Mouse (Mus musculus) spleen, adult 2 months (tissue): ENCODE results near the gene Podn.

Source experiments
- CTCF ChIP-seq: fragments of 200-500 bp; IDR thresholded peaks from 2 replicates; pipeline ENCODE4 v1.5.1; 2011; ENCODE audit warnings: mild to moderate bottlenecking, inconsistent platforms; ENCODE audit not compliant: insufficient read depth, insufficient read length, insufficient replicate concordance; ENCODE audit errors: extremely low read depth
- POLR2A ChIP-seq: fragments of 200-500 bp; IDR thresholded peaks from 2 replicates; pipeline ENCODE4 v1.6.1; 2011; ENCODE audit warnings: low read depth, low read length, inconsistent platforms

DNA sequence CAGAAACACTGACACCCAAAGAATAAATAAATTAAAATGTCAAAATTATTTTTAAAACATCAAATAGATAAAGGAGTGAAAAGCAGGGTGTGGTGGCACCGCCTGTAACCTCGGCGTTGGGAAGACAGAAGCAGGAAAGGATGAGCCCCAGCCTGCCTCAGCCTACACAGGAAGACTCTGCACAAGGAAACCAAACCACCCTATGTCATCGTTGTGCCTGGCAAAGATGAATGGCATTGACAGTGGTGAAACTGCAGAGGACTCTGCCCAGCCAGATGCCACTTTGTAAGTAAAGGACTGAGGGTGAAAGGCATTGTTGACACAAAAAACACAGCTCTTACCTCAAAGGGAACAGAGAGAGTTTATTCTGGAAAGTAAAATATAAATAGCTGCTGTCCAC lies 30.0 kb upstream of the Podn start:
- TF ChIP-seq CTCF (no peak), POLR2A (no peak)
